Mouse (Mus musculus) intestine, postnatal 0 days (tissue): ENCODE data around the gene Abcc12. TPM values are rescaled to one million over a fixed set of nuclear protein-coding genes. Genes with fewer than 3 reads are reported as not detected.

ENCODE experiments used
- ATAC-seq: fragments of 200-750 bp; cut with Nextera tagmentation; 2 replicates; pipeline ENCODE4 v1.8.0; 2017; ENCODE audit warnings: mild to moderate bottlenecking, moderate TSS enrichment, moderate library complexity
- H3K27ac ChIP-seq: fragments of 300-500 bp; sonication (generic); 2 replicates; pipeline ENCODE4 v1.5.1; 2014; ENCODE audit warnings: mild to moderate bottlenecking, low read depth, low read length, moderate library complexity
- H3K27me3 ChIP-seq: fragments of 300-500 bp; sonication (generic); replicated peaks from 2 replicates; pipeline ENCODE4 v1.6.1; 2014; ENCODE audit warnings: low read length, mixed read lengths; ENCODE audit not compliant: control insufficient read depth, insufficient read depth
- H3K36me3 ChIP-seq: fragments of 300-500 bp; sonication (generic); 2 replicates; pipeline ENCODE4 v1.6.1; 2014; ENCODE audit warnings: mild to moderate bottlenecking, moderate library complexity; ENCODE audit not compliant: control insufficient read depth, insufficient read depth
- H3K4me1 ChIP-seq: fragments of 300-500 bp; sonication (generic); replicated peaks from 2 replicates; pipeline ENCODE4 v1.6.1; 2014; ENCODE audit warnings: antibody characterized with exemption, low read length, mixed read lengths; ENCODE audit not compliant: control insufficient read depth, insufficient read depth
- H3K4me2 ChIP-seq: fragments of 300-500 bp; sonication (generic); replicated peaks from 2 replicates; pipeline ENCODE4 v1.6.1; 2014; ENCODE audit warnings: low read depth, mild to moderate bottlenecking, moderate library complexity
- H3K4me3 ChIP-seq: fragments of 300-500 bp; sonication (generic); 2 replicates; pipeline ENCODE4 v1.5.1; 2014; ENCODE audit warnings: low read depth, low read length
- H3K9ac ChIP-seq: fragments of 300-500 bp; sonication (generic); 2 replicates; pipeline ENCODE4 v1.6.1; 2014; ENCODE audit warnings: mild to moderate bottlenecking, low read depth, low read length
- H3K9me3 ChIP-seq: fragments of 300-500 bp; sonication (generic); 2 replicates; pipeline ENCODE4 v1.6.1; 2016; ENCODE audit warnings: mixed run types; ENCODE audit not compliant: control insufficient read depth
- CTCF ChIP-seq: sonication (generic); IDR thresholded peaks from 2 replicates; pipeline ENCODE4 v1.5.1; 2016; ENCODE audit warnings: low read depth, mild to moderate bottlenecking, control low read depth, antibody characterized with exemption, moderate library complexity
- WGBS: fragments of 180-500 bp; shearing (Covaris S2); extraction: QIAGEN DNeasy Blood & Tissue Kit; methylation state at CpG from one replicate; pipeline ENCODE4 v1.1.7; 2014; 5-methylcytosine and 5-hydroxymethylcytosine counted together
- polyA plus RNA-seq: library from polyadenylated mRNA; unstranded; fragments of >200 nt; fragmentation: Nextera tagmentation; extraction: Ambion mirVana; gene quantifications from 2 replicates; pipeline ENCODE4 v1.2.1, GENCODE M21; 2015

Abcc12 gene
- polyA plus RNA-seq, 1 experiment from 2014 or later, result not detected

GRCm38 (mm10) chr8:86561737-86562136 lies 18.7 kb downstream of the Abcc12 start:
- H3K27me3 ChIP-seq, result no peaks in the 10 kb centered on the region
- H3K27ac ChIP-seq, result no peak overlapping the region

GRCm38 (mm10) chr8:86560688-86561065 lies 19.8 kb downstream of the Abcc12 start:
- ATAC-seq, result no peak
- no peak overlapping the region for H3K27ac ChIP-seq
- H3K4me1 ChIP-seq, result no peaks in the 10 kb centered on the region
- no peaks in the 10 kb centered on the region for H3K9me3 ChIP-seq
- no peak overlapping the region for H3K4me2 ChIP-seq
- 86% methylated on average over 10 of the region's 10 CpGs for WGBS
- TF ChIP-seq CTCF, result no peak
- no peaks in the 10 kb centered on the region for H3K36me3 ChIP-seq
- H3K4me3 ChIP-seq, result no peak overlapping the region
- no peaks in the 10 kb centered on the region for H3K27me3 ChIP-seq
- H3K9ac ChIP-seq, result no peak overlapping the region

More at GRCm38 (mm10) chr8:86561737-86562136, 18.7 kb downstream of the Abcc12 start:
- no peak overlapping the region for H3K9ac ChIP-seq
- no peaks in the 10 kb centered on the region for H3K4me1 ChIP-seq
- 74% methylated on average over 1 of the region's 1 CpGs for WGBS
- H3K4me2 ChIP-seq, result no peak overlapping the region
- H3K9me3 ChIP-seq, result no peaks in the 10 kb centered on the region
- H3K36me3 ChIP-seq, result no peaks in the 10 kb centered on the region
- no peak overlapping the region for H3K4me3 ChIP-seq
- ATAC-seq, result no peak
- TF ChIP-seq CTCF, result no peak

GRCm38 (mm10) chr8:86559947-86560687 lies 20.4 kb downstream of the Abcc12 start:
- Histone ChIP-seq H3K27me3 (no peaks in the 10 kb centered on the region), H3K4me1 (no peaks in the 10 kb centered on the region), H3K4me2 (no peak overlapping the region), H3K4me3 (no peak overlapping the region), H3K27ac (no peak overlapping the region), H3K9me3 (no peaks in the 10 kb centered on the region), H3K9ac (no peak overlapping the region), H3K36me3 (no peaks in the 10 kb centered on the region)
- TF ChIP-seq CTCF, result no peak
- 88% methylated on average over 15 of the region's 15 CpGs for WGBS
- no peak for ATAC-seq

GRCm38 (mm10) chr8:86557186-86558045 lies 23.1 kb downstream of the Abcc12 start:
- Histone ChIP-seq H3K4me2 (no peak overlapping the region), H3K4me1 (no peaks in the 10 kb centered on the region), H3K36me3 (no peaks in the 10 kb centered on the region), H3K27me3 (no peaks in the 10 kb centered on the region), H3K27ac (no peak overlapping the region), H3K9me3 (no peaks in the 10 kb centered on the region), H3K9ac (no peak overlapping the region), H3K4me3 (no peak overlapping the region)
- no peak for ATAC-seq
- no peak for TF ChIP-seq CTCF
- WGBS, result 69% methylated on average over 15 of the region's 15 CpGs

- no peak for TF ChIP-seq CTCF
Measured at GRCm38 (mm10) chr8:86555564-86555963, 24.9 kb downstream of the Abcc12 start.

GRCm38 (mm10) chr8:86554220-86554891 lies 26.1 kb downstream of the Abcc12 start:
- Histone ChIP-seq H3K27me3 (no peaks in the 10 kb centered on the region), H3K4me2 (no peak overlapping the region), H3K9me3 (no peaks in the 10 kb centered on the region), H3K27ac (no peak overlapping the region), H3K4me1 (no peaks in the 10 kb centered on the region), H3K36me3 (no peaks in the 10 kb centered on the region), H3K9ac (no peak overlapping the region), H3K4me3 (no peak overlapping the region)
- ATAC-seq, result no peak
- 80% methylated on average over 12 of the region's 12 CpGs for WGBS
- no peak for TF ChIP-seq CTCF

More at GRCm38 (mm10) chr8:86555564-86555963, 24.9 kb downstream of the Abcc12 start:
- H3K9ac ChIP-seq, result no peak overlapping the region
- H3K27me3 ChIP-seq, result no peaks in the 10 kb centered on the region
- H3K36me3 ChIP-seq, result no peaks in the 10 kb centered on the region
- H3K27ac ChIP-seq, result no peak overlapping the region
- H3K9me3 ChIP-seq, result no peaks in the 10 kb centered on the region
- ATAC-seq, result no peak
- H3K4me3 ChIP-seq, result no peak overlapping the region
- WGBS, result 67% methylated on average over 2 of the region's 2 CpGs
- H3K4me1 ChIP-seq, result no peaks in the 10 kb centered on the region
- H3K4me2 ChIP-seq, result no peak overlapping the region
